Mouse (Mus musculus): Measurements from ENCODE around the gene Casc3. TPM values are rescaled to one million over a fixed set of nuclear protein-coding genes. Genes with fewer than 3 reads are reported as not detected.

Casc3 gene
- polyA plus RNA-seq, 1 experiment from 2014 or later: 36.2 TPM

DNA sequence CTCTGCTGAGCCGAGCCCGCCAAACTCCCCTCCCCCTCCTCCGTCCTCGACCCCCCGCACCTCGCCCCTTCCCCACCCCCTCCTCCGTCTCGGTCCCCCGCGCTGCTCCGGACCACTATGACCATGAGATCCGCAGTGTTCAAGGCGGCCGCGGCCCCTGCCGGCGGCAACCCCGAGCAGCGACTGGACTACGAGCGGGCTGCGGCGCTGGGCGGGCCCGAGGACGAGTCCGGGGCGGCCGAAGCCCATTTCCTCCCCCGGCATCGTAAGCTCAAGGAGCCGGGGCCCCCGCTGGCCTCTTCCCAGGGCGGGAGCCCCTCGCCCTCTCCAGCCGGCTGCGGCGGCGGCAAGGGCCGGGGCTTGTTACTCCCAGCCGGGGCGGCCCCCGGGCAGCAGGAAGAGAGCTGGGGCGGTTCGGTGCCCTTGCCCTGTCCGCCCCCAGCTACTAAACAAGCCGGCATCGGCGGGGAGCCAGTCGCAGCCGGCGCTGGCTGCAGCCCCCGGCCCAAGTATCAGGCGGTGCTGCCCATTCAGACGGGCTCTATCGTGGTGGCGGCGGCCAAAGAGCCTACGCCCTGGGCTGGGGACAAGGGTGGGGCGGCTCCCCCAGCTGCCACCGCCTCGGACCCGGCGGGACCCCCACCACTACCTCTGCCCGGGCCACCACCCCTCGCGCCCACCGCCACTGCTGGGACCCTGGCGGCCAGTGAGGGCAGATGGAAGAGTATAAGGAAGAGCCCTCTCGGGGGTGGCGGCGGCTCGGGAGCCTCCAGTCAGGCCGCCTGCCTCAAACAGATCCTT is 8.8 kb upstream of the Casc3 start:
- Histone ChIP-seq H3K4me3 (ENCODE audit: low read length) (peak overlapping the region; percentile 100), H3K27ac (ENCODE audit: low read length) (peak overlapping the region; percentile 100), H3K27me3 (ENCODE audit: insufficient read depth, low read length) (no peaks in the 10 kb centered on the region), H3K4me2 (replicated peaks; ENCODE audit: low read depth, low read length) (peak overlapping the region; percentile 96), H3K36me3 (ENCODE audit: insufficient read depth, low read length) (peaks cover 24% of the 10 kb centered on the region), H3K9ac (replicated peaks; ENCODE audit: low read length) (peak overlapping the region; percentile 100), H3K4me1 (ENCODE audit: insufficient read depth, low read length) (peaks cover 44% of the 10 kb centered on the region), H3K9me3 (ENCODE audit: low read length) (no peaks in the 10 kb centered on the region)
- WGBS: under 1% methylated on average over 45 of the region's 74 CpGs
- peak; percentile 41 for ATAC-seq (ENCODE audit: low FRiP score, low TSS enrichment)

DNA sequence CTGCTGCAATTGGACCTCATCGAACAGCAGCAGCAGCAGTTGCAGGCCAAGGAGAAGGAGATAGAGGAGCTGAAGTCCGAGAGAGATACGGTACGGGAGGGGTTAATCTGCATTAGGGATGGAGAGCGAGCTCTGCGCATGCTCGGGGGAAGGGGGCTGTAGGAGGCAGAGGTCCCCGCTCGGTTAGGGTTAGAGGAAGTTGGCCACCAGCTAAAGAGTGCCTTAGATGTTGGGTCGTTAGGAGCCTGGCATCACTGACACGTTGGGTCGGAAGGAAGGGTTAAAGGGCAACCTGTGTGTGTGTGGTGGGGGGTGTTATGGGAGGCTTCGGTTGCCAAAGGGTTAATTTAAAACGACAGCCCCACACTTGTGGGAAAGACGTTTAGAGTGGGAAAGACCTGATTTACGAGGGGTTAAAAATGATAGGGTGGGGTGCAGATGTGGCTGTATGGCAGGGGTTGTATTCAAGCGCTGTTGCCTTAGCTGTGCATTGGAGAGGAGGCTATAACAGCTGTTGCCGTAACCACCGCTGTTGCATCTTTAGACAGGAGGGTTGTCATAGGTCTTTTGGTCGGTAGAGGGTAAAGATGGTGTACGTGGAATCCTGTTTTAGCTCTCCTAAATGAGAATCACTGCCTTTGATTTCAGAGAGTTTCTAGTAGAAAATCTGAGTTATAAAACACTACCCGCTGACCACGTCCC is 8.0 kb upstream of the Casc3 start:
- ATAC-seq (ENCODE audit: low FRiP score, low TSS enrichment): peak; percentile 32
- Histone ChIP-seq H3K9ac (replicated peaks; ENCODE audit: low read length) (peak overlapping the region; percentile 100), H3K27me3 (ENCODE audit: insufficient read depth, low read length) (no peaks in the 10 kb centered on the region), H3K4me2 (replicated peaks; ENCODE audit: low read depth, low read length) (peak overlapping the region; percentile 96), H3K4me1 (ENCODE audit: insufficient read depth, low read length) (peaks cover 44% of the 10 kb centered on the region), H3K9me3 (ENCODE audit: low read length) (no peaks in the 10 kb centered on the region), H3K4me3 (ENCODE audit: low read length) (peak overlapping the region; percentile 100), H3K27ac (ENCODE audit: low read length) (peak overlapping the region; percentile 100), H3K36me3 (ENCODE audit: insufficient read depth, low read length) (peaks cover 27% of the 10 kb centered on the region)
- WGBS: 2% methylated on average over 23 of the region's 23 CpGs

DNA sequence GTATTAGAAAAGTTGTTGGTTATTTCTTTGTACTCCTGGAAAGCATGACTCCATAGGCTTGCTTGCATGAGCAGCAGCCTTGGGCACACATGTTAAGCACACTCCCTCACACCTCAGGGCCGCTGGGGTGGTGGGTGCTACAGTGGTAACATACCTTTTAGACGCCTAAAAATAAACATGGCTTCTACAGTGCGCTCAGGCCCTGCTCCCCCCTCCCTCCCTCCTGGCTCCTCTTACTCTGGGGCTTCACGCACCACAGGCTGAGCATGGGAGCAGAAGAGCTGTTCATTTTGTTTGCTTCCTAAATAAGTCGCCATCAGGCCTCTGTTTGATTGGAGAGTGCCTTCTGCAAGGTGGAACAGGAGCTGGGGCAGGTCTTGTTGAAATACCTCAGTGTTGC is 7.4 kb upstream of the Casc3 start:
- Histone ChIP-seq H3K9ac (replicated peaks; ENCODE audit: low read length) (peak overlapping the region; percentile 100), H3K4me2 (replicated peaks; ENCODE audit: low read depth, low read length) (peak overlapping the region; percentile 96), H3K9me3 (ENCODE audit: low read length) (no peaks in the 10 kb centered on the region), H3K4me3 (ENCODE audit: low read length) (peak overlapping the region; percentile 100), H3K36me3 (ENCODE audit: insufficient read depth, low read length) (peaks cover 29% of the 10 kb centered on the region), H3K27ac (ENCODE audit: low read length) (peak overlapping the region; percentile 100), H3K27me3 (ENCODE audit: insufficient read depth, low read length) (no peaks in the 10 kb centered on the region), H3K4me1 (ENCODE audit: insufficient read depth, low read length) (peaks cover 40% of the 10 kb centered on the region)
- 2% methylated on average over 5 of the region's 5 CpGs for WGBS
- ATAC-seq (ENCODE audit: low FRiP score, low TSS enrichment): no peak

DNA sequence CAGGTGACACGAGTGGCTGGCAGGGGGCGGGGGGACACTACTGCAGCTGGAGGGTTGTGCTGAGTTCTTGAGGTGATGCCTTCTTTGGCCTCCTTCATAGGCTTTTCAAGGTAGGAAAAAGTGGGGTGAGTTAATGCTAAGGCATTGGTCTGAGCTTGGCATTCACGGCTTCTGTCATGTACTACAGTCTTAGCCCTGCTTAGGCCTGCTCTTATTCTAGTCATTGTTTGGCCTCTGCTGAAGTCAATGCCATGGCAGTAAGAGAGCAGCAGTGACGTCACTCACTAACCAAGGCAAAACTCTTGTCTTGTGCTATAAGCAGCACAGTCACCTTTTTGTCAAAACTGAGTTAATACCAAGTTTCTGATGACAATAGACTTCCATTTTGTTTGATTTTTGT is 6.8 kb upstream of the Casc3 start:
- 34% methylated on average over 4 of the region's 4 CpGs for WGBS
- H3K9ac ChIP-seq (replicated peaks; ENCODE audit: low read length): peak overlapping the region; percentile 100

DNA sequence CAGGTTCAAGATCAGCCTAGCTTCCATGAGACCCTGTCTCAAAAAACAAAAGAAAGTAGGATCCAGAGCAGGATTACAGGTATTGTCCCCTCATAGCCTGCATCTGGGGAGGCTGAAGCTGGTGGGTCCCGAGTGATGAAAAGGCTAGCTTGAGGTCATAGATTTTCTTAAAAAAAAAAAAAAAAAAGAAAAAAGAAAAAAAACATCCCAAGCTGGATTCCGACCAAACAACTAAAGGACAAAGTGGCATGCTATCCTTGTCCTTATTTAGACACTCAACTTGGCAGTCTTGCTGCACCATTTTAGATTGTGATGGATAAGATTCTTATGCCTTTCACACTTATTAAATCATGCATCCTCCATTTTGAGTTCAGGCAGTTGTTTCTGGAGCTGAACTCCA is 3.7 kb downstream of the Casc3 start:
- Histone ChIP-seq H3K4me3 (ENCODE audit: low read length) (peak overlapping the region; percentile 94; the same call in 1 of the 2 replicates), H3K27ac (ENCODE audit: low read length) (peak overlapping the region; percentile 99), H3K4me2 (replicated peaks; ENCODE audit: low read depth, low read length) (peak overlapping the region; percentile 62; the same call in 1 of the 2 replicates), H3K9me3 (ENCODE audit: low read length) (no peaks in the 10 kb centered on the region), H3K36me3 (ENCODE audit: insufficient read depth, low read length) (peaks cover 63% of the 10 kb centered on the region), H3K9ac (replicated peaks; ENCODE audit: low read length) (peak overlapping the region; percentile 48; the same call in 1 of the 2 replicates), H3K27me3 (ENCODE audit: insufficient read depth, low read length) (no peaks in the 10 kb centered on the region), H3K4me1 (ENCODE audit: insufficient read depth, low read length) (peaks cover 20% of the 10 kb centered on the region)
- WGBS: 64% methylated on average over 2 of the region's 2 CpGs
- ATAC-seq (ENCODE audit: low FRiP score, low TSS enrichment): no peak

More for the DNA sequence above, 6.8 kb upstream of the Casc3 start:
- Histone ChIP-seq H3K27ac (ENCODE audit: low read length) (peak overlapping the region; percentile 100; the same call in 1 of the 2 replicates), H3K4me3 (ENCODE audit: low read length) (peak overlapping the region; percentile 100), H3K4me2 (replicated peaks; ENCODE audit: low read depth, low read length) (peak overlapping the region; percentile 96), H3K4me1 (ENCODE audit: insufficient read depth, low read length) (peaks cover 34% of the 10 kb centered on the region), H3K27me3 (ENCODE audit: insufficient read depth, low read length) (no peaks in the 10 kb centered on the region), H3K9me3 (ENCODE audit: low read length) (no peaks in the 10 kb centered on the region), H3K36me3 (ENCODE audit: insufficient read depth, low read length) (peaks cover 35% of the 10 kb centered on the region)
- ATAC-seq (ENCODE audit: low FRiP score, low TSS enrichment): no peak

DNA sequence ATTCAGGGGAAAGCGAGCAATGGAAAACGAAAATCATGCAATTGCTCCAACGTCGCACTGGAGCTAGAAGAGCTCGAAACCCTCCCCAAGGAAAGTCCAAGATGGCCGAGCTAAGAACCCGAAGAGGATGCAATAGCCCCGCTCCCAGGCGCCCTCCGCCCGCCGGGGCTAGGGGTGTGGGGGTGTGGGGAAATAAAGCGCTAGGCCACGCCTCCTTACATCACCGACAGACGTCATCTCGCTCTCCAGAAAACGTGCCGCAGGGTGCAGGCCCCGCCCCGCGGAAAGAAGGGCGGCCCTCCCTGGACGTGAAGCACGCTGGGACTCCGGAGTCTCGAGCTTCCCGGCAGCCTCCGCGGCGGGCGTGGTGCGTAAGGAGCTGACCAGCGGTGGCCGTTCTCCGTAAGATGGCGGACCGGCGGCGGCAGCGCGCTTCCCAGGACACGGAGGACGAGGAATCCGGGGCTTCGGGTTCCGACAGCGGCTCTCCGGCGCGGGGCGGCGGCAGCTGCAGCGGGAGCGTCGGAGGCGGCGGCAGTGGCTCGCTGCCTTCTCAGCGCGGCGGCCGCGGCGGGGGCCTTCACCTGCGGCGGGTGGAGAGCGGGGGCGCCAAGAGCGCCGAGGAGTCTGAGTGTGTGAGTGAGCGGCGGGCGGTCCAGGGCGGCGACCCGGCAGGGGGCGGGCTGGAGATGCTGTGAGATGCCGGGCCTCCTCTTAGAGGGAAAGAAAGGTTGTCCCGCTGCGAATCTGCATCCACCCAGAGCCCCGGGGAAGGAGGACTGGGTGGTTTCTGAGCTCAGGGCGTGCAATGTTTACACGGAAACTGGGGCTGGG is 5.0 kb downstream of the Casc3 start:
- WGBS: under 1% methylated on average over 75 of the region's 84 CpGs
- H3K9me3 ChIP-seq (ENCODE audit: low read length): no peaks in the 10 kb centered on the region
- H3K4me2 ChIP-seq (replicated peaks; ENCODE audit: low read depth, low read length): peak overlapping the region; percentile 81
- H3K4me1 ChIP-seq (ENCODE audit: insufficient read depth, low read length): peaks cover 20% of the 10 kb centered on the region
- peak overlapping the region; percentile 99 for H3K27ac ChIP-seq (ENCODE audit: low read length)
- peak; percentile 99 for ATAC-seq (ENCODE audit: low FRiP score, low TSS enrichment)
- no peaks in the 10 kb centered on the region for H3K27me3 ChIP-seq (ENCODE audit: insufficient read depth, low read length)
- H3K9ac ChIP-seq (replicated peaks; ENCODE audit: low read length): peak overlapping the region; percentile 97
- H3K36me3 ChIP-seq (ENCODE audit: insufficient read depth, low read length): peaks cover 57% of the 10 kb centered on the region
- peak overlapping the region; percentile 94 for H3K4me3 ChIP-seq (ENCODE audit: low read length)

DNA sequence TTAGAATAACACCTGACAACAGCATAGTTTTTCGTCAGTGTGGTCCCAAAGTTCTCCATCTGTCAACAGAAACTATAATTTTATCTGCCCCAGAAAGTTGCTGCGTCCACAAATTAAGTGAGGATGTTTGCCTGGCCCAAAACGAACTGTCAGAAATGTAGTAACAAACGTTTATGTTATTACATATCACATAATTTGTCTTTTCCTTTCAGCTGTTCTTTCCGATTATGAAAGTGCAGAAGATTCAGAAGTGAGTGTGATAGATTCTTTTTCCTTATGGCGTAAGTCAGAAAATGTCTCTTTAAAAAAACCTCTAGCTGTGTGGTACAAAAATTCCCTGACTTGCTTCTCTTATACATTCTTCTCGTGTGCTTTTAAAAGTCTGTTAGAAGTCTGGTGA is 6.0 kb downstream of the Casc3 start:
- WGBS: 61% methylated on average over 7 of the region's 7 CpGs

DNA sequence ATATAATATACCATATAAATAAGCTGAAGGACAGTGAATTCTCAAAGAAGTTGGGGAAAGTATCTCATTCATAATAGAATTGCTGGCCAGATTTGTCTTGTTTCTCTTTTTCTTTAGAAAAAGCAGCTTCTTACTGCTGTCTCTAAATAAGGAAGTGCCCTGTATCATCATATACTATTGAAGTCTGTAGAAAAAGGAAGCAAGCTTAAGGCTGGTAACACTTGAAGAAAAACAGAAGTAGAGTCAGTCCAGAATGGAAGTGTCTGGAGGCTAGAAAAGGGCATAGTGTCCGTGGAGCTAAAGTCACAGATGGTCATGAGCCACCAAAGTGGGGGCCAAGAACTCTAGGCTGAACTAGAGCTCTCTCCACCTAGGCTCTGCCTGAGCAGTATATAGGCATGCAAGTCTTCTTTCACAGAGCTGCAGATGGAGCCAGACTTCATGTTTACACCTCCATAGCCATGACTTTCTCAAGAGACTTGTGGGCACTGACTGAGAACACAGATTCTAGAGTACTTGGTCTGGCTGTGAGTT is 12.1 kb downstream of the Casc3 start:
- Histone ChIP-seq H3K9ac (replicated peaks; ENCODE audit: low read length) (no peak overlapping the region), H3K4me1 (ENCODE audit: insufficient read depth, low read length) (no peaks in the 10 kb centered on the region), H3K36me3 (ENCODE audit: insufficient read depth, low read length) (peaks cover 76% of the 10 kb centered on the region), H3K4me3 (ENCODE audit: low read length) (no peak overlapping the region), H3K27me3 (ENCODE audit: insufficient read depth, low read length) (no peaks in the 10 kb centered on the region), H3K27ac (ENCODE audit: low read length) (no peak overlapping the region), H3K4me2 (replicated peaks; ENCODE audit: low read depth, low read length) (no peak overlapping the region), H3K9me3 (ENCODE audit: low read length) (no peaks in the 10 kb centered on the region; the same call in 1 of the 2 replicates)
- no peak for ATAC-seq (ENCODE audit: low FRiP score, low TSS enrichment)
- WGBS: 87% methylated on average over 1 of the region's 1 CpGs

More for the DNA sequence above, 6.0 kb downstream of the Casc3 start:
- H3K4me2 ChIP-seq (replicated peaks; ENCODE audit: low read depth, low read length): peak overlapping the region; percentile 81
- H3K36me3 ChIP-seq (ENCODE audit: insufficient read depth, low read length): peaks cover 55% of the 10 kb centered on the region
- H3K9ac ChIP-seq (replicated peaks; ENCODE audit: low read length): peak overlapping the region; percentile 97; the same call in 1 of the 2 replicates
- no peaks in the 10 kb centered on the region for H3K27me3 ChIP-seq (ENCODE audit: insufficient read depth, low read length)
- H3K27ac ChIP-seq (ENCODE audit: low read length): no peak overlapping the region
- H3K4me3 ChIP-seq (ENCODE audit: low read length): peak overlapping the region; percentile 94
- no peaks in the 10 kb centered on the region for H3K9me3 ChIP-seq (ENCODE audit: low read length)
- peaks cover 20% of the 10 kb centered on the region for H3K4me1 ChIP-seq (ENCODE audit: insufficient read depth, low read length)
- ATAC-seq (ENCODE audit: low FRiP score, low TSS enrichment): no peak

DNA sequence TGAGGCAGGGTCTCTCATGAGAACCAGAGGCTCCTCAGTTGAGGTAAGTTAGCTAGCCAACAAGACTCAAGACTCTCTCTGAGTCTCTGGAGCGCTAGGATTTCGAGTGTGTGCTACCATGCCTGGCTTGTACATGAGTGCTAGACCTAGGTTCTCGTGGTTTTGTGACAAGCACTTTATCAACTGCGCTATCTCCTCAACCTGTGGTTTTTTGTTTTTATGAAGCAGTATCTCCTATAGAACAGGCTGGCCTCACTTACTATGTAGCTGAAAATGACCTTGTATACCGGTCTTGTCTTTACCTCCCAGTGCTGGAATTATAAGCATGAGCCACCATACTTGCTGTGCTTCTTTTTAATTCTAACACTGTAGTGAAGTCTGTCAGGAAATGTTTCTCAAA is 16.3 kb downstream of the Casc3 start:
- H3K4me2 ChIP-seq (replicated peaks; ENCODE audit: low read depth, low read length): no peak overlapping the region
- no peak for ATAC-seq (ENCODE audit: low FRiP score, low TSS enrichment)
- WGBS: 93% methylated on average over 5 of the region's 5 CpGs

More for the DNA sequence above, 16.3 kb downstream of the Casc3 start:
- no peak overlapping the region for H3K9ac ChIP-seq (replicated peaks; ENCODE audit: low read length)
- H3K4me3 ChIP-seq (ENCODE audit: low read length): no peak overlapping the region
- peaks cover 82% of the 10 kb centered on the region for H3K36me3 ChIP-seq (ENCODE audit: insufficient read depth, low read length)
- H3K27me3 ChIP-seq (ENCODE audit: insufficient read depth, low read length): no peaks in the 10 kb centered on the region
- no peak overlapping the region for H3K27ac ChIP-seq (ENCODE audit: low read length)
- no peaks in the 10 kb centered on the region; the same call in 1 of the 2 replicates for H3K9me3 ChIP-seq (ENCODE audit: low read length)
- H3K4me1 ChIP-seq (ENCODE audit: insufficient read depth, low read length): no peaks in the 10 kb centered on the region
